Mouse (Mus musculus) midbrain, embryonic 11.5 days (tissue): ENCODE data around the gene Slc22a12. TPM values are rescaled to one million over a fixed set of nuclear protein-coding genes. Genes with fewer than 3 reads are reported as not detected.

Experiments
- ATAC-seq: fragments of 200-750 bp; cut with Nextera tagmentation; 2 replicates; pipeline ENCODE4 v1.8.0; 2017; ENCODE audit warnings: moderate TSS enrichment, moderate library complexity; ENCODE audit not compliant: low FRiP score
- DNase-seq: peaks from one replicate; pipeline ENCODE4 v3.0.0; 2015; ENCODE audit warnings: low spot score; ENCODE audit errors: missing footprints
- H3K27ac ChIP-seq: fragments of 300-500 bp; sonication (generic); 2 replicates; pipeline ENCODE4 v1.5.1; 2014; ENCODE audit warnings: low read depth, low read length
- H3K27me3 ChIP-seq: fragments of 300-500 bp; sonication (generic); 2 replicates; pipeline ENCODE4 v1.6.1; 2014; ENCODE audit warnings: mild to moderate bottlenecking, low read length, moderate library complexity, mixed read lengths; ENCODE audit not compliant: control insufficient read depth, insufficient read depth
- H3K36me3 ChIP-seq: fragments of 300-500 bp; sonication (generic); 2 replicates; pipeline ENCODE4 v1.6.1; 2014; ENCODE audit warnings: mild to moderate bottlenecking, low read length, moderate library complexity, mixed read lengths; ENCODE audit not compliant: control insufficient read depth, insufficient read depth
- H3K4me1 ChIP-seq: fragments of 300-500 bp; sonication (generic); 2 replicates; pipeline ENCODE4 v1.6.1; 2014; ENCODE audit warnings: low read length; ENCODE audit not compliant: control insufficient read depth, insufficient read depth
- H3K4me2 ChIP-seq: fragments of 300-500 bp; sonication (generic); 2 replicates; pipeline ENCODE4 v1.6.1; 2014; ENCODE audit warnings: mild to moderate bottlenecking, moderate library complexity
- H3K4me3 ChIP-seq: fragments of 300-500 bp; sonication (generic); 2 replicates; pipeline ENCODE4 v1.5.1; 2014; ENCODE audit warnings: low read depth, low read length
- H3K9ac ChIP-seq: fragments of 300-500 bp; sonication (generic); 2 replicates; pipeline ENCODE4 v1.6.1; 2014; ENCODE audit warnings: low read length
- H3K9me3 ChIP-seq: fragments of 300-500 bp; sonication (generic); 2 replicates; pipeline ENCODE4 v1.6.1; 2016; ENCODE audit warnings: low read length; ENCODE audit not compliant: control insufficient read depth
- WGBS: fragments of 180-500 bp; shearing (Covaris S2); extraction: QIAGEN DNeasy Blood & Tissue Kit; methylation state at CpG from one replicate; pipeline ENCODE4 v1.1.7; 2014; 5-methylcytosine and 5-hydroxymethylcytosine counted together
- polyA plus RNA-seq: library from polyadenylated mRNA; unstranded; fragments of >200 nt; fragmentation: Nextera tagmentation; extraction: Ambion mirVana; gene quantifications from 2 replicates; pipeline ENCODE4 v1.2.1, GENCODE M21; 2014

Slc22a12 gene
- polyA plus RNA-seq, 1 experiment from 2014 or later = not detected

DNA sequence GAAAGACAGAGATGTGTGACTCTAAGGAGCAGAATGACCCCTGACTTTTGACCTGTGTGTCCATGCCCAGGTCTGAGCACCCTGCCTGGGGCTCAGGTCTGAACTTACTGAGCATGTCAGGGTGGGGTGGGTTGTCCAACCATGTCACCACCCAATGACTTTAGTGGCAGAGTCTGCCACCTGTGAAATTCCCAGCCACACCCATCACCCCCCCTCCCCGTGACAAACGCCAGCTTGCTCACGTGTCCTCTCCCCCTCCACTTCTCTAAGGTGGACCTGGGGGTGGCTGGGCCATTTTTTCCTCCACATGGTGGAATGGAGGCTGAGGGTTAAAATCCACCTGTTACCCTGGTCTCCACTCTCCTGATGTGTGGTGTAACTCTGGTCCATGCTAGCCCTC is 6.6 kb downstream of the Slc22a12 start:
- Histone ChIP-seq H3K9ac (no peak overlapping the region), H3K36me3 (no peaks in the 10 kb centered on the region), H3K9me3 (no peaks in the 10 kb centered on the region), H3K27me3 (no peaks in the 10 kb centered on the region; the same call in 1 of the 2 replicates), H3K4me1 (peaks cover 28% of the 10 kb centered on the region), H3K4me3 (no peak overlapping the region), H3K4me2 (no peak overlapping the region), H3K27ac (no peak overlapping the region)
- no peak for ATAC-seq
- WGBS = 74% methylated on average over 3 of the region's 3 CpGs
- DNase-seq = no peak

- DNase-seq (no peak), ATAC-seq (no peak)
- H3K4me1 ChIP-seq = peaks cover 36% of the 10 kb centered on the region
- no peaks in the 10 kb centered on the region; the same call in 1 of the 2 replicates for H3K27me3 ChIP-seq
- 33% methylated on average over 5 of the region's 5 CpGs for WGBS
- H3K36me3 ChIP-seq = no peaks in the 10 kb centered on the region
- H3K4me3 ChIP-seq = no peak overlapping the region
- no peak overlapping the region for H3K9ac ChIP-seq
- no peak overlapping the region for H3K4me2 ChIP-seq
- no peaks in the 10 kb centered on the region for H3K9me3 ChIP-seq
- H3K27ac ChIP-seq = no peak overlapping the region
Measured at GRCm38 (mm10) chr19:6534118-6534415, 8.8 kb downstream of the Slc22a12 start.

GRCm38 (mm10) chr19:6533290-6534117 is 9.3 kb downstream of the Slc22a12 start:
- H3K27ac ChIP-seq = no peak overlapping the region
- 64% methylated on average over 11 of the region's 11 CpGs for WGBS
- peak; percentile 89 for DNase-seq
- no peaks in the 10 kb centered on the region for H3K36me3 ChIP-seq
- H3K4me1 ChIP-seq = peaks cover 36% of the 10 kb centered on the region
- no peak for ATAC-seq
- no peaks in the 10 kb centered on the region for H3K9me3 ChIP-seq
- H3K4me3 ChIP-seq = no peak overlapping the region
- no peak overlapping the region for H3K9ac ChIP-seq
- no peaks in the 10 kb centered on the region; the same call in 1 of the 2 replicates for H3K27me3 ChIP-seq
- H3K4me2 ChIP-seq = no peak overlapping the region

DNA sequence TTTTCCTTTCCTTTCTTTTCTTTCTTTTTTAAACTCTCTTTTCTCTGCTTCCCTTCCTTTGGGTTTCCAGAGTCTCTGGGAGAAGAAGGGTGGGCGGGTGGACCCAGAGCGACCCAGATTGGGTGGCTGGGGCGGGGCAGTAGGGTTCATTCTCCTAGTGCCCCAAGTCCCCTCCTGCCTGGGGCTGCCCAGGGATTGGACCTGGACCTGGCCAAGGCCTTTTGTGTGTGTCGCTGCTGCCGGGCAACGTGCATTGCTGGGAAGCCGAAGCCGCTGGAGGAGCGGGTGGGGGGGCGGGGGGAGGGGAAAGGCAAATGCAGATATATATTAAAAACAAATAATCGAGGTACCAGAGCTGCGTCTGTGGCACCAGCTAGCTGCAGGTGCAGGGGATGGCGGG is 10.2 kb downstream of the Slc22a12 start:
- Histone ChIP-seq H3K4me1 (peaks cover 36% of the 10 kb centered on the region), H3K9ac (peak overlapping the region; percentile 85), H3K4me3 (peak overlapping the region; percentile 42; the same call in 1 of the 2 replicates), H3K9me3 (no peaks in the 10 kb centered on the region), H3K36me3 (no peaks in the 10 kb centered on the region), H3K27me3 (no peaks in the 10 kb centered on the region; the same call in 1 of the 2 replicates), H3K27ac (no peak overlapping the region), H3K4me2 (peak overlapping the region; percentile 89)
- DNase-seq (peak; percentile 90), ATAC-seq (0 out of 2 replicates have a peak, but pooled peaks have one; percentile 31)
- WGBS = 4% methylated on average over 12 of the region's 13 CpGs

GRCm38 (mm10) chr19:6531832-6532471 is 10.9 kb downstream of the Slc22a12 start:
- WGBS = 2% methylated on average over 36 of the region's 36 CpGs

GRCm38 (mm10) chr19:6531011-6531631 is 11.7 kb downstream of the Slc22a12 start:
- no peak overlapping the region for H3K27ac ChIP-seq
- peaks cover 36% of the 10 kb centered on the region for H3K4me1 ChIP-seq
- H3K4me3 ChIP-seq = peak overlapping the region; percentile 42
- DNase-seq = peak; percentile 94
- ATAC-seq = 0 out of 2 replicates have a peak, but pooled peaks have one; percentile 14
- no peaks in the 10 kb centered on the region; the same call in 1 of the 2 replicates for H3K27me3 ChIP-seq
- H3K9me3 ChIP-seq = no peaks in the 10 kb centered on the region
- WGBS = under 1% methylated on average over 53 of the region's 56 CpGs
- H3K36me3 ChIP-seq = no peaks in the 10 kb centered on the region
- peak overlapping the region; percentile 89 for H3K4me2 ChIP-seq
- H3K9ac ChIP-seq = peak overlapping the region; percentile 85

More at GRCm38 (mm10) chr19:6531832-6532471, 10.9 kb downstream of the Slc22a12 start:
- DNase-seq (peak; percentile 95), ATAC-seq (peak; percentile 31; the same call in 1 of the 2 replicates)
- Histone ChIP-seq H3K4me1 (peaks cover 36% of the 10 kb centered on the region), H3K9me3 (no peaks in the 10 kb centered on the region), H3K27ac (no peak overlapping the region), H3K27me3 (no peaks in the 10 kb centered on the region; the same call in 1 of the 2 replicates), H3K4me2 (peak overlapping the region; percentile 89), H3K4me3 (peak overlapping the region; percentile 42), H3K9ac (peak overlapping the region; percentile 85), H3K36me3 (no peaks in the 10 kb centered on the region)

GRCm38 (mm10) chr19:6530359-6530758 is 12.5 kb downstream of the Slc22a12 start:
- Histone ChIP-seq H3K4me2 (peak overlapping the region; percentile 16; the same call in 1 of the 2 replicates), H3K4me3 (no peak overlapping the region), H3K9ac (peak overlapping the region; percentile 40; the same call in 1 of the 2 replicates), H3K27ac (no peak overlapping the region), H3K9me3 (no peaks in the 10 kb centered on the region), H3K36me3 (no peaks in the 10 kb centered on the region), H3K27me3 (no peaks in the 10 kb centered on the region; the same call in 1 of the 2 replicates), H3K4me1 (peaks cover 36% of the 10 kb centered on the region)
- 22% methylated on average over 13 of the region's 13 CpGs for WGBS
- DNase-seq (peak; percentile 92), ATAC-seq (no peak)

GRCm38 (mm10) chr19:6529265-6529985 is 13.4 kb downstream of the Slc22a12 start:
- Histone ChIP-seq H3K27ac (no peak overlapping the region), H3K4me3 (no peak overlapping the region), H3K4me2 (peak overlapping the region; percentile 0; the same call in 1 of the 2 replicates), H3K4me1 (peaks cover 36% of the 10 kb centered on the region), H3K36me3 (no peaks in the 10 kb centered on the region; the same call in 1 of the 2 replicates), H3K27me3 (no peaks in the 10 kb centered on the region; the same call in 1 of the 2 replicates), H3K9me3 (no peaks in the 10 kb centered on the region), H3K9ac (no peak overlapping the region)
- ATAC-seq = peak; percentile 61
- peak; percentile 94 for DNase-seq
- WGBS = 56% methylated on average over 14 of the region's 14 CpGs
